Mouse (Mus musculus) MEL (cell line): ENCODE results near the gene Cbln1. TPM values are rescaled to one million over a fixed set of nuclear protein-coding genes. Genes with fewer than 3 reads are reported as not detected.

ENCODE experiments used
- DNase-seq: peaks from one replicate; pipeline ENCODE4 v3.0.0; 2011; ENCODE audit warnings: low read depth, low spot score
- H3K27ac ChIP-seq: 2 replicates; pipeline ENCODE4 v1.5.1; 2012; ENCODE audit warnings: low read depth, mild to moderate bottlenecking, control low read depth, low read length, moderate library complexity; ENCODE audit not compliant: control insufficient read depth
- H3K27me3 ChIP-seq, 2 experiments: fragments of 150-350 bp in 1 of 2; sonication (generic) in 1 of 2; 2 replicates each; pipeline ENCODE4 v1.6.1; 2012; ENCODE audit warnings: low read length in 2 of 2, mild to moderate bottlenecking in 2 of 2, improper control_type of control experiment in 1 of 2, moderate library complexity in 1 of 2; ENCODE audit not compliant: insufficient read depth in 2 of 2, control insufficient read depth in 1 of 2
- H3K36me3 ChIP-seq, 2 experiments: 2 replicates each; pipeline ENCODE4 v1.6.1; 2012 to 2014; ENCODE audit warnings: low read length in 2 of 2, improper control_type of control experiment in 1 of 2, inconsistent platforms in 1 of 2, mild to moderate bottlenecking in 1 of 2; ENCODE audit not compliant: insufficient read depth in 2 of 2, control insufficient read depth in 1 of 2
- H3K4me1 ChIP-seq, 2 experiments: fragments of 150-350 bp in 1 of 2; sonication (generic) in 1 of 2; 2 replicates each; pipeline ENCODE4 v1.6.1; 2012; ENCODE audit warnings: low read length in 2 of 2, improper control_type of control experiment in 1 of 2, mild to moderate bottlenecking in 1 of 2; ENCODE audit not compliant: insufficient read depth in 2 of 2, control insufficient read depth in 1 of 2
- H3K4me3 ChIP-seq, 2 experiments: fragments of 150-350 bp in 1 of 2; sonication (generic) in 1 of 2; 2 replicates each; pipeline ENCODE4 v1.5.1; 2012; ENCODE audit warnings: low read depth in 2 of 2, low read length in 2 of 2, mild to moderate bottlenecking in 2 of 2, moderate library complexity in 2 of 2, control low read depth in 1 of 2, improper control_type of control experiment in 1 of 2; ENCODE audit not compliant: control insufficient read depth in 1 of 2, insufficient read depth in 1 of 2
- H3K79me2 ChIP-seq: 2 replicates; pipeline ENCODE4 v1.6.1; 2012; ENCODE audit warnings: mild to moderate bottlenecking, low read length, moderate library complexity; ENCODE audit not compliant: control insufficient read depth, poor library complexity, insufficient read depth
- H3K9ac ChIP-seq: 2 replicates; pipeline ENCODE4 v1.6.1; 2012; ENCODE audit warnings: low read depth, mild to moderate bottlenecking, control low read depth, low read length, moderate library complexity; ENCODE audit not compliant: control insufficient read depth, poor library complexity, severe bottlenecking
- H3K9me3 ChIP-seq: fragments of 150-350 bp; sonication (generic); replicated peaks from 2 replicates; pipeline ENCODE4 v1.6.1; 2012; ENCODE audit warnings: mild to moderate bottlenecking, low read length, improper control_type of control experiment, moderate library complexity; ENCODE audit not compliant: insufficient read depth
- CHD1 ChIP-seq: IDR thresholded peaks from 2 replicates; pipeline ENCODE4 v1.6.1; 2012; ENCODE audit warnings: low read depth, mild to moderate bottlenecking, inconsistent platforms, low read length, improper control_type of control experiment
- ELF1 ChIP-seq: IDR thresholded peaks from 2 replicates; pipeline ENCODE4 v1.6.1; 2014; ENCODE audit warnings: low read depth, mild to moderate bottlenecking, inconsistent platforms, low read length, improper control_type of control experiment, moderate library complexity
- EP300 ChIP-seq, 2 experiments: IDR thresholded peaks; 2 replicates each; pipeline ENCODE4 v1.6.1; 2011; ENCODE audit warnings: improper control_type of control experiment in 2 of 2, low read length in 2 of 2, low read depth in 1 of 2, mild to moderate bottlenecking in 1 of 2
- GABPA ChIP-seq: IDR thresholded peaks from 2 replicates; pipeline ENCODE4 v1.6.1; 2012; ENCODE audit warnings: low read depth, mild to moderate bottlenecking, inconsistent platforms, low read length, improper control_type of control experiment, moderate library complexity
- GATA1 ChIP-seq: IDR thresholded peaks from 2 replicates; pipeline ENCODE4 v1.6.1; 2011; ENCODE audit warnings: low read depth, low read length, improper control_type of control experiment
- HCFC1 ChIP-seq: IDR thresholded peaks from 2 replicates; pipeline ENCODE4 v1.6.1; 2012; ENCODE audit warnings: low read depth, mild to moderate bottlenecking, inconsistent platforms, low read length, improper control_type of control experiment, moderate library complexity
- JUND ChIP-seq: IDR thresholded peaks from 2 replicates; pipeline ENCODE4 v1.6.1; 2011; ENCODE audit warnings: low read depth, mild to moderate bottlenecking, improper control_type of control experiment, low read length
- MAFK ChIP-seq: IDR thresholded peaks from 2 replicates; pipeline ENCODE4 v1.6.1; 2011; ENCODE audit warnings: low read depth, mild to moderate bottlenecking, low read length, improper control_type of control experiment, borderline replicate concordance
- MYB ChIP-seq: IDR thresholded peaks from 2 replicates; pipeline ENCODE4 v1.6.1; 2011; ENCODE audit warnings: mild to moderate bottlenecking, low read depth, low read length, improper control_type of control experiment
- MYC ChIP-seq: IDR thresholded peaks from 2 replicates; pipeline ENCODE4 v1.6.1; 2011; ENCODE audit warnings: low read depth, mild to moderate bottlenecking, low read length, improper control_type of control experiment, moderate library complexity
- NELFE ChIP-seq: IDR thresholded peaks from 2 replicates; pipeline ENCODE4 v1.6.1; 2011; ENCODE audit warnings: low read depth, low read length, improper control_type of control experiment
- POLR2A ChIP-seq, 2 experiments: IDR thresholded peaks; 2 replicates each; pipeline ENCODE4 v1.6.1; 2011 to 2012; ENCODE audit warnings: low read length in 2 of 2, mild to moderate bottlenecking in 2 of 2, control low read depth in 1 of 2, improper control_type of control experiment in 1 of 2, low read depth in 1 of 2, moderate library complexity in 1 of 2; ENCODE audit not compliant: control insufficient read depth in 1 of 2, insufficient read depth in 1 of 2, poor library complexity in 1 of 2
- POLR2AphosphoS2 ChIP-seq: IDR thresholded peaks from 2 replicates; pipeline ENCODE4 v1.6.1; 2011; ENCODE audit warnings: low read length, improper control_type of control experiment
- POLR2AphosphoS5 ChIP-seq: IDR thresholded peaks from 2 replicates; pipeline ENCODE4 v1.6.1; 2012; ENCODE audit warnings: low read depth, borderline replicate concordance, mild to moderate bottlenecking, inconsistent platforms, low read length, moderate library complexity, mixed read lengths
- RAD21 ChIP-seq: IDR thresholded peaks from 2 replicates; pipeline ENCODE4 v1.6.1; 2011; ENCODE audit warnings: mild to moderate bottlenecking, low read depth, low read length, improper control_type of control experiment
- SIN3A ChIP-seq: IDR thresholded peaks from 2 replicates; pipeline ENCODE4 v1.6.1; 2012; ENCODE audit warnings: low read length, improper control_type of control experiment, inconsistent platforms
- SMC3 ChIP-seq: IDR thresholded peaks from 2 replicates; pipeline ENCODE4 v1.6.1; 2011; ENCODE audit warnings: low read depth, low read length, improper control_type of control experiment
- TAL1 ChIP-seq: IDR thresholded peaks from 2 replicates; pipeline ENCODE4 v1.6.1; 2012; ENCODE audit warnings: mild to moderate bottlenecking, inconsistent platforms, low read length, moderate library complexity, mixed read lengths
- USF1 ChIP-seq: IDR thresholded peaks from 2 replicates; pipeline ENCODE4 v1.6.1; 2014; ENCODE audit warnings: low read depth, mild to moderate bottlenecking, inconsistent platforms, low read length, improper control_type of control experiment, moderate library complexity
- USF2 ChIP-seq, 2 experiments: IDR thresholded peaks; 2 replicates each; pipeline ENCODE4 v1.6.1; 2011 to 2012; ENCODE audit warnings: improper control_type of control experiment in 2 of 2, low read length in 2 of 2, borderline replicate concordance in 1 of 2, inconsistent platforms in 1 of 2, low read depth in 1 of 2, mild to moderate bottlenecking in 1 of 2; ENCODE audit not compliant: insufficient read depth in 1 of 2
- ZC3H11A ChIP-seq: IDR thresholded peaks from 2 replicates; pipeline ENCODE4 v1.6.1; 2012; ENCODE audit warnings: low read depth, mild to moderate bottlenecking, inconsistent platforms, low read length, improper control_type of control experiment
- ZMIZ1 ChIP-seq: IDR thresholded peaks from 2 replicates; pipeline ENCODE4 v1.6.1; 2012; ENCODE audit warnings: low read depth, mild to moderate bottlenecking, inconsistent platforms, low read length, improper control_type of control experiment, moderate library complexity
- polyA plus RNA-seq, 2 experiments: library from polyadenylated mRNA; stranded (reverse) in 1 of 2; unstranded in 1 of 2; fragments of >175 nt in 1 of 2; fragments of >200 nt in 1 of 2; gene quantifications; 2 replicates each; pipeline versions ENCODE4 v1.2.1 to v1.2.4; 2012; ENCODE audit warnings: low replicate concordance in 2 of 2, low read depth in 1 of 2; ENCODE audit not compliant: insufficient read length in 2 of 2, insufficient read depth in 1 of 2, missing spikeins in 1 of 2
- total RNA-seq: library from RNA; depleted of rRNA; stranded (reverse); fragments of 300-350 nt; gene quantifications from 2 replicates; pipeline ENCODE4 v1.2.3, GENCODE M21; 2012

Cbln1 gene
- total and polyA plus RNA-seq, 3 experiments, result not detected

GRCm38 (mm10) chr8:87473314-87473713 lies 905 bp upstream of the Cbln1 start:
- no peak overlapping the region for H3K9ac ChIP-seq
- no peak for DNase-seq
- no peaks in the 10 kb centered on the region for H3K79me2 ChIP-seq
- H3K27ac ChIP-seq, result no peak overlapping the region
- H3K9me3 ChIP-seq, result no peaks in the 10 kb centered on the region
- no peaks in the 10 kb centered on the region for H3K27me3 ChIP-seq
- no peaks in the 10 kb centered on the region for H3K36me3 ChIP-seq
- TF ChIP-seq JUND (no peak), MYC (no peak), ZMIZ1 (no peak), POLR2AphosphoS2 (no peak), MAFK (no peak), CHD1 (no peak), SMC3 (no peak), ZC3H11A (no peak), ELF1 (no peak)
- no peak overlapping the region for H3K4me3 ChIP-seq
- no peaks in the 10 kb centered on the region for H3K4me1 ChIP-seq

GRCm38 (mm10) chr8:87471603-87472270 lies 672 bp downstream of the Cbln1 start:
- Histone ChIP-seq H3K79me2 (no peaks in the 10 kb centered on the region), H3K9ac (no peak overlapping the region), H3K36me3 (no peaks in the 10 kb centered on the region), H3K4me1 (no peaks in the 10 kb centered on the region), H3K4me3 (no peak overlapping the region), H3K27ac (no peak overlapping the region), H3K9me3 (no peaks in the 10 kb centered on the region), H3K27me3 (no peaks in the 10 kb centered on the region)
- TF ChIP-seq GATA1, result no peak
- no peak for TF ChIP-seq CHD1
- no peak for TF ChIP-seq SIN3A
- no peak for TF ChIP-seq TAL1
- no peak for TF ChIP-seq MYC
- no peak for TF ChIP-seq JUND
- no peak for TF ChIP-seq POLR2AphosphoS5
- TF ChIP-seq USF2 (IDR thresholded peaks at IDR 0.05; ENCODE audit: borderline replicate concordance in 1 of 2, insufficient read depth in 1 of 2, low read depth in 1 of 2, low read length in 2 of 2), result no peak
- TF ChIP-seq GABPA, result no peak
- no peak for TF ChIP-seq EP300 (IDR thresholded peaks at IDR 0.05; ENCODE audit: low read depth in 1 of 2, low read length in 2 of 2)
- TF ChIP-seq RAD21, result no peak
- TF ChIP-seq MYB, result no peak
- no peak for TF ChIP-seq HCFC1
- no peak for TF ChIP-seq ZMIZ1
- TF ChIP-seq NELFE, result no peak
- TF ChIP-seq ELF1, result no peak
- TF ChIP-seq USF1, result no peak
- TF ChIP-seq POLR2A (IDR thresholded peaks at IDR 0.05; ENCODE audit: control insufficient read depth in 1 of 2, insufficient read depth in 1 of 2, low read depth in 1 of 2, low read length in 2 of 2, poor library complexity in 1 of 2), result no peak
- DNase-seq, result no peak
